Mouse (Mus musculus): ENCODE measurements at regions not wholly inside any gene's neighbourhood (a gene's known extent, or its start where the extent isn't known, plus 50 kb on each side); places are given as distances from the start of the nearest gene placed in this dataset.

GRCm38 (mm10) chr4:21267302-21267701, 418.5 kb downstream of the Prdm13 start:
- H3K36me3 ChIP-seq (ENCODE audit: control insufficient read depth, insufficient read depth, low read length, poor library complexity, severe bottlenecking): no peaks in the 10 kb centered on the region
- no peak overlapping the region for H3K9ac ChIP-seq (ENCODE audit: insufficient read depth, low read depth, low read length, poor library complexity, severe bottlenecking)
- no peaks in the 10 kb centered on the region for H3K9me3 ChIP-seq (ENCODE audit: control insufficient read depth, insufficient read depth, low read depth, low read length)
- TF ChIP-seq HCFC1 (IDR thresholded peaks at IDR 0.05; ENCODE audit: borderline replicate concordance, insufficient read depth, low read length) (no peak), ZC3H11A (IDR thresholded peaks at IDR 0.05; ENCODE audit: borderline replicate concordance, low read depth, low read length) (no peak), MAFK (IDR thresholded peaks at IDR 0.05; ENCODE audit: insufficient read depth, low read depth, low read length) (no peak), ZNF384 (IDR thresholded peaks at IDR 0.05; ENCODE audit: low read depth, low read length) (no peak), CHD2 (IDR thresholded peaks at IDR 0.05; ENCODE audit: low read depth, low read length) (no peak)
- DNase-seq (ENCODE audit: low read depth, low spot score): no peak
- no peak overlapping the region for H3K4me3 ChIP-seq (ENCODE audit: insufficient read depth in 1 of 2, low read depth in 1 of 2, low read length in 2 of 2, poor library complexity in 1 of 2, severe bottlenecking in 1 of 2)
- in situ Hi-C loops (cut with MboI; ENCODE audit: low sequenced_read_pairs in 2 of 2, unreplicated experiment in 2 of 2): no loop called here
- H3K4me1 ChIP-seq (ENCODE audit: control insufficient read depth in 2 of 2, insufficient read depth in 2 of 2, low read length in 2 of 2, poor library complexity in 1 of 2): no peaks in the 10 kb centered on the region
- H3K27ac ChIP-seq (ENCODE audit: insufficient read depth, low read depth, low read length, poor library complexity, severe bottlenecking): no peak overlapping the region

GRCm38 (mm10) chr4:21266886-21267285, 418.9 kb downstream of the Prdm13 start:
- no peak for DNase-seq (ENCODE audit: low read depth, low spot score)
- Histone ChIP-seq H3K4me3 (ENCODE audit: insufficient read depth in 1 of 2, low read depth in 1 of 2, low read length in 2 of 2, poor library complexity in 1 of 2, severe bottlenecking in 1 of 2) (no peak overlapping the region), H3K27ac (ENCODE audit: insufficient read depth, low read depth, low read length, poor library complexity, severe bottlenecking) (no peak overlapping the region), H3K9ac (ENCODE audit: insufficient read depth, low read depth, low read length, poor library complexity, severe bottlenecking) (no peak overlapping the region), H3K9me3 (ENCODE audit: control insufficient read depth, insufficient read depth, low read depth, low read length) (no peaks in the 10 kb centered on the region), H3K36me3 (ENCODE audit: control insufficient read depth, insufficient read depth, low read length, poor library complexity, severe bottlenecking) (no peaks in the 10 kb centered on the region), H3K4me1 (ENCODE audit: control insufficient read depth in 2 of 2, insufficient read depth in 2 of 2, low read length in 2 of 2, poor library complexity in 1 of 2) (no peaks in the 10 kb centered on the region)
- in situ Hi-C loops (cut with MboI; ENCODE audit: low sequenced_read_pairs in 2 of 2, unreplicated experiment in 2 of 2): no loop called here
- TF ChIP-seq ZC3H11A (IDR thresholded peaks at IDR 0.05; ENCODE audit: borderline replicate concordance, low read depth, low read length): no peak

GRCm38 (mm10) chr4:21250396-21250795, 435.4 kb downstream of the Prdm13 start:
- Histone ChIP-seq H3K36me3 (ENCODE audit: control insufficient read depth, insufficient read depth, low read length, poor library complexity, severe bottlenecking) (no peaks in the 10 kb centered on the region), H3K4me3 (ENCODE audit: insufficient read depth in 1 of 2, low read depth in 1 of 2, low read length in 2 of 2, poor library complexity in 1 of 2, severe bottlenecking in 1 of 2) (no peak overlapping the region), H3K9ac (ENCODE audit: insufficient read depth, low read depth, low read length, poor library complexity, severe bottlenecking) (no peak overlapping the region), H3K4me1 (ENCODE audit: control insufficient read depth in 2 of 2, insufficient read depth in 2 of 2, low read length in 2 of 2, poor library complexity in 1 of 2) (no peaks in the 10 kb centered on the region), H3K27ac (ENCODE audit: insufficient read depth, low read depth, low read length, poor library complexity, severe bottlenecking) (no peak overlapping the region), H3K9me3 (ENCODE audit: control insufficient read depth, insufficient read depth, low read depth, low read length) (no peaks in the 10 kb centered on the region)
- no peak for DNase-seq (ENCODE audit: low read depth, low spot score)
- in situ Hi-C loops (cut with MboI; ENCODE audit: low sequenced_read_pairs in 2 of 2, unreplicated experiment in 2 of 2): no loop called here
- TF ChIP-seq ZC3H11A (IDR thresholded peaks at IDR 0.05; ENCODE audit: borderline replicate concordance, low read depth, low read length) (no peak), ZNF384 (IDR thresholded peaks at IDR 0.05; ENCODE audit: low read depth, low read length) (no peak), HCFC1 (IDR thresholded peaks at IDR 0.05; ENCODE audit: borderline replicate concordance, insufficient read depth, low read length) (no peak), MAFK (IDR thresholded peaks at IDR 0.05; ENCODE audit: insufficient read depth, low read depth, low read length) (no peak)

- Histone ChIP-seq H3K9me3 (ENCODE audit: control insufficient read depth, insufficient read depth, low read depth, low read length) (no peaks in the 10 kb centered on the region), H3K9ac (ENCODE audit: insufficient read depth, low read depth, low read length, poor library complexity, severe bottlenecking) (no peak overlapping the region), H3K27ac (ENCODE audit: insufficient read depth, low read depth, low read length, poor library complexity, severe bottlenecking) (no peak overlapping the region), H3K4me3 (ENCODE audit: insufficient read depth in 1 of 2, low read depth in 1 of 2, low read length in 2 of 2, poor library complexity in 1 of 2, severe bottlenecking in 1 of 2) (no peak overlapping the region), H3K36me3 (ENCODE audit: control insufficient read depth, insufficient read depth, low read length, poor library complexity, severe bottlenecking) (no peaks in the 10 kb centered on the region), H3K4me1 (ENCODE audit: control insufficient read depth in 2 of 2, insufficient read depth in 2 of 2, low read length in 2 of 2, poor library complexity in 1 of 2) (no peaks in the 10 kb centered on the region)
- in situ Hi-C loops (cut with MboI; ENCODE audit: low sequenced_read_pairs in 2 of 2, unreplicated experiment in 2 of 2): no loop called here
- DNase-seq (ENCODE audit: low read depth, low spot score): peak; percentile 40
- TF ChIP-seq ZNF384 (IDR thresholded peaks at IDR 0.05; ENCODE audit: low read depth, low read length) (no peak), ZC3H11A (IDR thresholded peaks at IDR 0.05; ENCODE audit: borderline replicate concordance, low read depth, low read length) (peak; percentile 94)
These were observed 463.1 kb downstream of the Prdm13 start for GRCm38 (mm10) chr4:21222631-21223030.

GRCm38 (mm10) chr4:21207617-21208016, 478.1 kb downstream of the Prdm13 start:
- in situ Hi-C loops (cut with MboI; ENCODE audit: low sequenced_read_pairs in 2 of 2, unreplicated experiment in 2 of 2): no loop called here
- H3K9ac ChIP-seq (ENCODE audit: insufficient read depth, low read depth, low read length, poor library complexity, severe bottlenecking): no peak overlapping the region
- no peaks in the 10 kb centered on the region for H3K36me3 ChIP-seq (ENCODE audit: control insufficient read depth, insufficient read depth, low read length, poor library complexity, severe bottlenecking)
- no peak overlapping the region for H3K4me3 ChIP-seq (ENCODE audit: insufficient read depth in 1 of 2, low read depth in 1 of 2, low read length in 2 of 2, poor library complexity in 1 of 2, severe bottlenecking in 1 of 2)
- TF ChIP-seq CHD2 (IDR thresholded peaks at IDR 0.05; ENCODE audit: low read depth, low read length) (no peak), HCFC1 (IDR thresholded peaks at IDR 0.05; ENCODE audit: borderline replicate concordance, insufficient read depth, low read length) (no peak), ZNF384 (IDR thresholded peaks at IDR 0.05; ENCODE audit: low read depth, low read length) (no peak), MAFK (IDR thresholded peaks at IDR 0.05; ENCODE audit: insufficient read depth, low read depth, low read length) (no peak), ZC3H11A (IDR thresholded peaks at IDR 0.05; ENCODE audit: borderline replicate concordance, low read depth, low read length) (no peak)
- DNase-seq (ENCODE audit: low read depth, low spot score): no peak
- H3K9me3 ChIP-seq (ENCODE audit: control insufficient read depth, insufficient read depth, low read depth, low read length): no peaks in the 10 kb centered on the region
- H3K4me1 ChIP-seq (ENCODE audit: control insufficient read depth in 2 of 2, insufficient read depth in 2 of 2, low read length in 2 of 2, poor library complexity in 1 of 2): no peaks in the 10 kb centered on the region
- no peak overlapping the region for H3K27ac ChIP-seq (ENCODE audit: insufficient read depth, low read depth, low read length, poor library complexity, severe bottlenecking)
